Mouse (Mus musculus): ENCODE results near the gene St5. TPM values are rescaled to one million over a fixed set of nuclear protein-coding genes. Genes with fewer than 3 reads are reported as not detected.

The St5 gene
- polyA plus RNA-seq, 1 experiment = 35.3 TPM

GRCm38 (mm10) chr7:109609565-109610345, 93.7 kb downstream of the St5 start:
- Histone ChIP-seq H3K36me3 (ENCODE audit: control insufficient read depth, insufficient read depth, low read length) (no peaks in the 10 kb centered on the region), H3K4me3 (ENCODE audit: control insufficient read depth, low read depth, low read length) (no peak overlapping the region), H3K4me1 (ENCODE audit: control insufficient read depth, insufficient read depth, low read length) (peaks cover 3% of the 10 kb centered on the region), H3K27ac (ENCODE audit: control insufficient read depth, insufficient read depth, low read depth, low read length) (peak overlapping the region; percentile 17; the same call in 1 of the 2 replicates), H3K27me3 (ENCODE audit: control insufficient read depth, insufficient read depth, low read length) (no peaks in the 10 kb centered on the region)
- TF ChIP-seq POLR2A (IDR thresholded peaks at IDR 0.05; ENCODE audit: control insufficient read depth, low read depth, low read length) (no peak), CTCF (IDR thresholded peaks at IDR 0.05; ENCODE audit: control insufficient read depth, insufficient read depth, insufficient replicate concordance, low read depth, low read length) (no peak)

GRCm38 (mm10) chr7:109608831-109609230, 94.6 kb downstream of the St5 start:
- TF ChIP-seq CTCF (IDR thresholded peaks at IDR 0.05; ENCODE audit: control insufficient read depth, insufficient read depth, insufficient replicate concordance, low read depth, low read length) = no peak
- TF ChIP-seq POLR2A (IDR thresholded peaks at IDR 0.05; ENCODE audit: control insufficient read depth, low read depth, low read length) = no peak
- H3K4me1 ChIP-seq (ENCODE audit: control insufficient read depth, insufficient read depth, low read length) = peaks cover under 1% of the 10 kb centered on the region

GRCm38 (mm10) chr7:109606994-109607610, 96.3 kb downstream of the St5 start:
- Histone ChIP-seq H3K36me3 (ENCODE audit: control insufficient read depth, insufficient read depth, low read length) (no peaks in the 10 kb centered on the region), H3K27ac (ENCODE audit: control insufficient read depth, insufficient read depth, low read depth, low read length) (no peak overlapping the region), H3K27me3 (ENCODE audit: control insufficient read depth, insufficient read depth, low read length) (no peaks in the 10 kb centered on the region), H3K4me1 (ENCODE audit: control insufficient read depth, insufficient read depth, low read length) (no peaks in the 10 kb centered on the region; the same call in 1 of the 2 replicates), H3K4me3 (ENCODE audit: control insufficient read depth, low read depth, low read length) (no peak overlapping the region)
- TF ChIP-seq CTCF (IDR thresholded peaks at IDR 0.05; ENCODE audit: control insufficient read depth, insufficient read depth, insufficient replicate concordance, low read depth, low read length) (no peak), POLR2A (IDR thresholded peaks at IDR 0.05; ENCODE audit: control insufficient read depth, low read depth, low read length) (no peak)

More at GRCm38 (mm10) chr7:109608831-109609230, 94.6 kb downstream of the St5 start:
- Histone ChIP-seq H3K27ac (ENCODE audit: control insufficient read depth, insufficient read depth, low read depth, low read length) (no peak overlapping the region), H3K4me3 (ENCODE audit: control insufficient read depth, low read depth, low read length) (no peak overlapping the region), H3K27me3 (ENCODE audit: control insufficient read depth, insufficient read depth, low read length) (no peaks in the 10 kb centered on the region), H3K36me3 (ENCODE audit: control insufficient read depth, insufficient read depth, low read length) (no peaks in the 10 kb centered on the region)

- TF ChIP-seq CTCF (IDR thresholded peaks at IDR 0.05; ENCODE audit: control insufficient read depth, insufficient read depth, insufficient replicate concordance, low read depth, low read length) (no peak), POLR2A (IDR thresholded peaks at IDR 0.05; ENCODE audit: control insufficient read depth, low read depth, low read length) (no peak)
- Histone ChIP-seq H3K27ac (ENCODE audit: control insufficient read depth, insufficient read depth, low read depth, low read length) (peak overlapping the region; percentile 36), H3K27me3 (ENCODE audit: control insufficient read depth, insufficient read depth, low read length) (no peaks in the 10 kb centered on the region), H3K4me3 (ENCODE audit: control insufficient read depth, low read depth, low read length) (no peak overlapping the region), H3K36me3 (ENCODE audit: control insufficient read depth, insufficient read depth, low read length) (no peaks in the 10 kb centered on the region), H3K4me1 (ENCODE audit: control insufficient read depth, insufficient read depth, low read length) (no peaks in the 10 kb centered on the region; the same call in 1 of the 2 replicates)
These were observed 100.8 kb downstream of the St5 start for GRCm38 (mm10) chr7:109602562-109602961.

GRCm38 (mm10) chr7:109602022-109602421, 101.4 kb downstream of the St5 start:
- TF ChIP-seq POLR2A (IDR thresholded peaks at IDR 0.05; ENCODE audit: control insufficient read depth, low read depth, low read length) (no peak), CTCF (IDR thresholded peaks at IDR 0.05; ENCODE audit: control insufficient read depth, insufficient read depth, insufficient replicate concordance, low read depth, low read length) (no peak)

GRCm38 (mm10) chr7:109600702-109601101, 102.7 kb downstream of the St5 start:
- TF ChIP-seq CTCF (IDR thresholded peaks at IDR 0.05; ENCODE audit: control insufficient read depth, insufficient read depth, insufficient replicate concordance, low read depth, low read length) (no peak), POLR2A (IDR thresholded peaks at IDR 0.05; ENCODE audit: control insufficient read depth, low read depth, low read length) (no peak)
- no peak overlapping the region for H3K27ac ChIP-seq (ENCODE audit: control insufficient read depth, insufficient read depth, low read depth, low read length)

More at GRCm38 (mm10) chr7:109602022-109602421, 101.4 kb downstream of the St5 start:
- Histone ChIP-seq H3K36me3 (ENCODE audit: control insufficient read depth, insufficient read depth, low read length) (no peaks in the 10 kb centered on the region), H3K27ac (ENCODE audit: control insufficient read depth, insufficient read depth, low read depth, low read length) (no peak overlapping the region), H3K4me3 (ENCODE audit: control insufficient read depth, low read depth, low read length) (no peak overlapping the region), H3K4me1 (ENCODE audit: control insufficient read depth, insufficient read depth, low read length) (no peaks in the 10 kb centered on the region; the same call in 1 of the 2 replicates), H3K27me3 (ENCODE audit: control insufficient read depth, insufficient read depth, low read length) (no peaks in the 10 kb centered on the region)

GRCm38 (mm10) chr7:109599998-109600397, 103.4 kb downstream of the St5 start:
- H3K36me3 ChIP-seq (ENCODE audit: control insufficient read depth, insufficient read depth, low read length) = no peaks in the 10 kb centered on the region
- no peak overlapping the region for H3K27ac ChIP-seq (ENCODE audit: control insufficient read depth, insufficient read depth, low read depth, low read length)
- no peak for TF ChIP-seq CTCF (IDR thresholded peaks at IDR 0.05; ENCODE audit: control insufficient read depth, insufficient read depth, insufficient replicate concordance, low read depth, low read length)
- no peak overlapping the region for H3K4me3 ChIP-seq (ENCODE audit: control insufficient read depth, low read depth, low read length)
- no peaks in the 10 kb centered on the region; the same call in 1 of the 2 replicates for H3K4me1 ChIP-seq (ENCODE audit: control insufficient read depth, insufficient read depth, low read length)
- H3K27me3 ChIP-seq (ENCODE audit: control insufficient read depth, insufficient read depth, low read length) = no peaks in the 10 kb centered on the region

More at GRCm38 (mm10) chr7:109600702-109601101, 102.7 kb downstream of the St5 start:
- H3K27me3 ChIP-seq (ENCODE audit: control insufficient read depth, insufficient read depth, low read length) = no peaks in the 10 kb centered on the region
- no peaks in the 10 kb centered on the region; the same call in 1 of the 2 replicates for H3K4me1 ChIP-seq (ENCODE audit: control insufficient read depth, insufficient read depth, low read length)
- H3K36me3 ChIP-seq (ENCODE audit: control insufficient read depth, insufficient read depth, low read length) = no peaks in the 10 kb centered on the region
- no peak overlapping the region for H3K4me3 ChIP-seq (ENCODE audit: control insufficient read depth, low read depth, low read length)
